Mouse (Mus musculus) Patski (cell line): ENCODE results near the gene Lacc1. TPM values are rescaled to one million over a fixed set of nuclear protein-coding genes. Genes with fewer than 3 reads are reported as not detected.

ENCODE experiments used
- ATAC-seq: fragments of 100-300 bp; one replicate; pipeline ENCODE4 v1.8.0; 2021
- CTCF ChIA-PET: fragments of 350-600 bp; sonication (Branson Sonifier 250); formaldehyde crosslinking; loops from one replicate; lab custom pipeline; 2022; ENCODE audit warnings: inconsistent platforms; lab: Charles Lee
- POLR2A ChIA-PET: fragments of 350-600 bp; sonication (Branson Sonifier 250); formaldehyde crosslinking; loops from one replicate; lab custom pipeline; 2022; ENCODE audit warnings: antibody characterized with exemption, inconsistent platforms; lab: Charles Lee
- DNase-seq: peaks from one replicate; pipeline ENCODE4 v3.0.0-alpha.2; 2011; ENCODE audit warnings: low read depth, low spot score
- H3K27me3 ChIP-seq: fragments of 371-371 bp; one replicate; pipeline ENCODE4 v1.5.1; 2021
- CTCF ChIP-seq: fragments of 100-300 bp; IDR thresholded peaks from one replicate; pipeline ENCODE4 v1.5.1; 2021
- in situ Hi-C: fragments of 300-500 bp; cut with MboI; formaldehyde crosslinking; loops from 3 replicates; pipeline ENCODE4 v1.11.1; 2018; ENCODE audit warnings: low pct_unique_long_range_greater_than_20kb, mixed read lengths
- polyA plus RNA-seq: library from polyadenylated mRNA; unstranded; gene quantifications from one replicate; pipeline ENCODE4 v1.2.3, GENCODE M21; 2021

The Lacc1 gene
- polyA plus RNA-seq, 1 experiment from 2014 or later, result 40.9 TPM

DNA sequence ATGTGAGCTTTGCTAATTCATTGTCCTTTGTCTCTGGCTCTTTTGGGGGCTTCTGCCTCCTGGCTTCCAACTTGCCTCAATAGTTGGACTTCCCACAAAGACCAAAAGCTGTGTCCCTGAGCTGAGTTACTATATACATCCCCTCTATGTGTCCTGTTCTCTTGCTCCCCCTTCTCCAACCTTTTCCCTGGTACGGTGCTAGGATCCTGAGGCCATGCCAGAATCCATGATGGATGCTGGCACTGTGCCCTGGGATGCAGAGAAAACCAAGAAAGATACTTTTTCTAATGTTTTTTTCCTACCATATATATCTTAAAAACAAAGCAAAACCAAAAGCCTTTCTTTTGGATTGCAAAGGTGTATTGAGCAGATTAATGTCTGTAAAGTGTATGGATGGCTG is 54.9 kb downstream of the Lacc1 start:
- ATAC-seq, result no peak
- CTCF ChIA-PET, result no interaction called here
- POLR2A ChIA-PET, result interaction anchor here (0.6 kb wide), 1 partner anchor 427 kb away, joined by 6 read pairs; no protein-coding TSS in a partner anchor
- TF ChIP-seq CTCF, result no peak
- DNase-seq, result no peak
- no peaks in the 10 kb centered on the region for H3K27me3 ChIP-seq
- in situ Hi-C loops, result no loop called here

GRCm38 (mm10) chr14:76981176-76981575 is 55.5 kb downstream of the Lacc1 start:
- ATAC-seq (no peak), DNase-seq (no peak)
- in situ Hi-C loops, result no loop called here
- no peak for TF ChIP-seq CTCF
- H3K27me3 ChIP-seq, result no peaks in the 10 kb centered on the region
- POLR2A ChIA-PET, result no interaction called here
- CTCF ChIA-PET, result no interaction called here

GRCm38 (mm10) chr14:76979569-76979968 is 57.1 kb downstream of the Lacc1 start:
- ChIA-PET POLR2A (no interaction called here), CTCF (no interaction called here)
- DNase-seq (no peak), ATAC-seq (no peak)
- no peak for TF ChIP-seq CTCF
- in situ Hi-C loops, result no loop called here
- no peaks in the 10 kb centered on the region for H3K27me3 ChIP-seq

Other genes starting within 250 kb of the Lacc1 start
- 11.7 TPM for gene Ccdc122, start 132 bp downstream of the Lacc1 start, polyA plus RNA-seq
- gene Enox1, start 119.9 kb upstream of the Lacc1 start, polyA plus RNA-seq, result 2.4 TPM